Mouse (Mus musculus): ENCODE data around the gene Arntl2.

GRCm38 (mm10) chr6:146825487-146825773 is 29.6 kb downstream of the Arntl2 start:
- TF ChIP-seq GATA1 (IDR thresholded peaks at IDR 0.05; ENCODE audit: low read length) (no peak), TAL1 (IDR thresholded peaks at IDR 0.05; ENCODE audit: low read length) (no peak)
